Mouse (Mus musculus) left cerebral cortex, postnatal 36 days (tissue): ENCODE measurements at regions not wholly inside any gene's neighbourhood (a gene's known extent, or its start where the extent isn't known, plus 50 kb on each side); places are given as distances from the start of the nearest gene placed in this dataset.

Source experiments
- DNase-seq, 2 experiments: peaks; one replicate each; pipeline ENCODE4 v3.0.0; 2021 to 2022; ENCODE audit warnings: low spot score in 2 of 2, mixed read lengths in 1 of 2
- intact Hi-C: fragments of 180-260 bp; cut with DNase I; formaldehyde crosslinking; loops from one replicate; pipeline ENCODE4 v1.15.1; 2025

DNA sequence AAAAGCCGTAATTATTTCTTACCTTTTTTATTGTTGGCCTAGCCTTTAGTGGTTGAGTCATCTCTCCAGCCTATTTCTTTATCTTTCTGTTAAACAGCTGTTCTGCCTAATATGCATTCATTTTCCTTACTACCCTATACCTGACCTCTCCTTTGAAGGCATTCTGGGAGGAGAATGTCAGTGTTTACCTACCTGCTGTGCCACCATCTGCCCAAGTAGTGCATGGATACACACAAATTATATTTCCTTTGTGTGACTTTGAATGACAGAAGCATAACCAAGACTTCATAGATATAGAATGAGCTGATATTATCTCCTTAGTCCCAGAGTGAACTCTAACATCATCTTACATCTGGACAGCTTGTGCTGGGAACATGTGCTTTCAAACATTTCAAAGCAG, 293.5 kb upstream of the Tom1l1 start:
- intact Hi-C loops = no loop called here
- DNase-seq = no peak

DNA sequence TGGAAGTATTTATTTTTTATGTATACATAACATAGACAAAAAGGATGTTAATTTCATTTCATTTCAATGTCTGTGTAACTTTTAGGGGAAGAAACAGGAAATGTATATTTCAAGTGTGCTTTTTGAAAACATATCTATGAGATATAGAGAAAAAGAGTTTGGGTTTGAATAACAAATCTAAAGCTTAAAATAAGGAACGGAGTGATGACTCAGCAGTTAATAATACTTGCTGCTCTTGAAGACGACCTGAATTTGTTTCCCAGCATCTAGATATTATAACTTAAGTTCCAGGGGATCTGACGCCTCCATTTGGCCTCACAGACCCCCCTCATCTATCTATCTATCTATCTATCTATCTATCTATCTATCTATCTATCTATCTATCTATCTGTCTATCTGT, 290.1 kb upstream of the Tom1l1 start:
- DNase-seq = no peak
- intact Hi-C loops = no loop called here

DNA sequence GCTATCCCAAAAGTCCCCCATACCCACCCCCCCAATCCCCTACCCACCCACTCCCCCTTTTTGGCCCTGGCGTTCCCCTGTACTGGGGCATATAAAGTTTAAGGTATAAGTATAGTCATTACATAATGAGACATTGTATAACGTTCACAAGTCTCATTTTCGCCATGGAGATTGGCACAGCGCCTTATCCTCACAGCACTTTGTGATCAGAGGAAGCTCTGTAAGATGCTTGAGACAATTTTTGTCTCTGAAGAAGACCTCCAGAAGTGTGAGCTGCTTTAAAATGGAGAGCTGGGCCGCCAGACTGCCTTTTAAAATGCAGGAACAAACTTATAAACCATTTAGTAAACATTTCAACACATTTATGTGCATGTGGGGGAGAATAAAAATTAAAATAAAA, 252.9 kb upstream of the Tom1l1 start:
- DNase-seq = peak; percentile 17 to 31
- intact Hi-C loops = no loop called here

DNA sequence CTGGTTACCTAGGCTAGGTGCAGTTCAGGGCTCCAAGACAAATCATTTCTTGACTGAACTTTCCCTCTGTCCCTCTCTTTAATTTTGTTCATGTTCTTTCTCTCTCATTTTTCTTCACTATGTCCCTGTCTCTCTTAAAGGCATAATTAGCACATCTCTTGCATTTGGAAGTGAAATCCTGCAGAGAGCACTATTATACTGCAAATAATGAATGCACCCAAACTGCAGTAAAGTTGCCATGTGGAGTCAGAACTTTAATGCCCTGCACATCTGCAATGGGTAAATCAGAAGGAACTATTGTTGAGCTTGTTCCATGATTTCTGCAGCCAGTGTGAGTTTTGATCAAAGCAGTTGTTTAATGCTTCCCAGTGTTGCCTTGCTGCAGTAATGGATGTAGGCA, 237.6 kb upstream of the Tom1l1 start:
- intact Hi-C loops = no loop called here
- DNase-seq = no peak

DNA sequence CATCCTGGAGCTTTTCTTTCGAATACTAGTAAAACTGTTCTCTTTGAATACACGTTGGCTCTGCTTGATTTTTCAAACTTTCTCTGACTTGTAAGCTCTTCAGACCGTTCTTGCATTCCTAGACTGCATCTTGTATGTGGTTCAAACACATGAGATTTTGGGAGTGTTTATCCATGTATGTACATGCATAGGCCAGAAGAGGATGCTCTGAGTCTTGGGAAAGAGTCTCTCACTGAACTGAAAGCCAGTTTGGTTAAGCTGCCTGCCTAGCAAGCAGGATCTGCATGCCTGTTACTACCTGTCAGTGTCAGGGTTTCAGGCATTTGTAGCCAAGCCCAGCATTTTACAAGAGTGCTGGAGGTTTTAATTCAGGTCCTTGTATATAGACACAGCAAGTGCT, 229.6 kb upstream of the Tom1l1 start:
- no peak for DNase-seq
- intact Hi-C loops = no loop called here

DNA sequence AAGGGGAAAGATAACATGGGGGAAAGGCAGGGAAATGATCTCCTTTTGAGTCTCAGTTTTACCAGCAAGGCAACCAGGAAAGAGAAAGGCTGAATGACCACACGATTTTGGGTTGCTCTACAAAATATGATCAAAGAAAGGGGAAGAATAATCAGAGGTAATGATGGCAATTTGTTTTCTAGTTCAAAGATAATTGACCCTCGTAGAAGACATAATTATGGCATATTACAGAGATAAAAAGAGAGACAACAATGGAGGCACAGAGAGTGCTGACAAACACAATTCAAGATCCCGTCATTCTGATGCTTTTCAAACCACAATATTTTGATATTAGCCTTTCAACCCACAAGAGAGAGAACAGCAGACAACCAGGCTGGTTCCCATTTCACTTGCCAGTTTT, 206.1 kb upstream of the Tom1l1 start:
- DNase-seq = no peak
- intact Hi-C loops = no loop called here

DNA sequence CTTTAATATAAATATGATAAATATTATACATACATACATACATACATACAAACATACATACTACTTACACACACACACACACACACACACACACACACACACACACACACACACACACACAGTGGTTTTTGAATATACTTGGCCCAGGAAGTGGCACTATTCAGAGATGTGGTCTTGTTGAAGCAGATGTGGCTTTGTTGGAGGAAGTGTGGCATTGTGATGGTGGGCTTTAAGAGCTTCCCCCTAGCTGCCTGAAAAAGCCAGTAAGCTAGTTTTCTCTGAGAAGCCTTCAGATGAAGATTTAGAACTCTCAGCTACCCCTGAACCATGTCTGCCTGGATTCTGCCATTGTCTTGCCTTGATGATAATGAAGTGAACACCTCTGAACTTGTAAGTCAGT, 185.0 kb upstream of the Tom1l1 start:
- intact Hi-C loops = no loop called here
- DNase-seq = no peak

DNA sequence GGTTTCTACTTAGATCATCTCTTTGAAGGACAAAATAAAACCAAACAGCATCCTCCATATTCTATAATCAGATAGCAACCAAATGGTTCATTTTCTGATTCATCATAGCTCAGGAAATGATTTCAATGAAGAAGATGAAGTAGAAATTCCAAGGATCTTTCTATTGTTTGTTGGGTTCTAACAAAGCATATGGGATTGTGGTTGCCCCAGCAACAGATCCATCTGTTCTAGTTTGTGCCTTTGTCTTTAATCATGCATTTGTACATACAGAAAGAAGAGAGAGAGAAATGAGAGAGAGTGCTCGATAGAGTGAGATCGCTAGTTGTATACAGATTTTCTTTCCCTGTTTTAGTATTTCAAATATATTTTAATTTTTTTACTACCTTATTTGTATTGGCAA, 183.5 kb upstream of the Tom1l1 start:
- DNase-seq = no peak
- intact Hi-C loops = no loop called here

DNA sequence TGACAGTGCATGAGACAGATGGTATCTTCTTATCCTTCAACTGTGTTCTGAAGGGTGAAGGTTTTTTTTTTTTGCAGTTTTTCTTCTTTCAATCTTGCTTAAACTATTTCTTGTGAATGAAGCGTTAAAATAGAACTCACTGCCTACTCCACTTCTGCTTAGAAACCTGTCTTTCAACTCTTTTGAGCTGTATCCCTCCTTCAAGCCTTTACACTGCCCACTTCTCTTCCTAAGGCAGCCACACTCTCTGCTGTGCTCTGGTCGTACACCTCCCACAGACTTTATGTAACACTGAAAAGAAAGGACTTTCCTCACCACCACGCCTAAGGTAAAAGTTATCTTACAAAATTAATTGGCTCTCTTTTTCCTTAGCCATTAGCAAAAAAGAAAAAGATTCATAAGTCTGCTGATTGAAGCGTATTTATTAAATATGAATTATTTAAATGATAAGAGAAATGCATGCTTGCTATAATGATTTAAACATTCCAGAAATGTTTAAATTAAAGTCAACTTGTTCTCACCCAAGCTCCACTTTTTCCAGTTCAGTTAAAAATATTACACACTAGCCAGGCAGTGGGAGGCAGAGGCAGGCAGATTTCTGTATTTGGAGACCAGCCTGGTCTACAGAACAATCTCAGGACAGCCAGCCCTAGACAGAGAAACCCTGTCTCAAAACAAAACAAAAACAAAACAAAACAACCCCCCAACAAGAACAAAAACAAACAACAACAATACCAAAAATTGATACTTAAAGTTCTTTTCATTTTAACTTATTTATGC, 176.0 kb upstream of the Tom1l1 start:
- DNase-seq = peak in 1 of 2 experiments; percentile 21
- intact Hi-C loops = no loop called here

DNA sequence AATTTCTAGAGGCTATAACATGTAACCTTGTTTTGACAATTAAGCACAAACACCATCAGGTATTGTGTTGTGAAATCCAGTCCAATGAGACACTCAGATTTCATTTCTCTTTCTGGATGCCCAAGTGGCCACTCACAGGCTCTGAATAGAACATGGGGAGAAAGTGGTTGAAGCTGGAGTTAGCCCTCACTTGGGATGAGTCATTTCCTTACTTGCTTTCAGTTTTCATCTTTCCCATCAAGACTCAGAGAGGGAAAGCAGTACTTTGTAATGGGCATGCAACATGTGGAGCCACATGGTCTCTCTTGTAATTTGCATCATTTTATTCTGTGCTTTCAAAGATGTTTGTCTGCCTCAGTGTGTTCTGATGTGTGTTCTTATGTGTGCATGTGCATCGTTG, 167.6 kb upstream of the Tom1l1 start:
- DNase-seq = no peak
- intact Hi-C loops = no loop called here

DNA sequence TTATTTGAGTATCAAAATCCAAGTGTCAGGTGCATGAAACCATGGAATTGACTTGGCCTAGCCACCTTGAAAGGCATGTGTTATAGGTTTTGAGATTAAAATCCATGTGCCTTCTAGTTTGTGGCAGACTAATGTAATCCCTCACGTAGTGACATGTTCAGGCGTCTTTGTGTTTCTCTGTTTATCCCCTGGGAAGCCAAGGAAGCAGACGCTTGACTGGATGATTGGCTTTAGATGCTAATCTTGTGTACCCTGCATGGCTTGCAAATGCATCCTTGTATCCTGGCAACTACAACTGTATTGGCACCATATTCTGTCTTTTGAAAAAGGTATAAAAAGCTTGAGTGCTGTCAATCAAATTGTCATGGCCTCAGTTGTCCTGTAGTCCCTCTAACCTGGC, 167.2 kb upstream of the Tom1l1 start:
- intact Hi-C loops = no loop called here
- DNase-seq = no peak

DNA sequence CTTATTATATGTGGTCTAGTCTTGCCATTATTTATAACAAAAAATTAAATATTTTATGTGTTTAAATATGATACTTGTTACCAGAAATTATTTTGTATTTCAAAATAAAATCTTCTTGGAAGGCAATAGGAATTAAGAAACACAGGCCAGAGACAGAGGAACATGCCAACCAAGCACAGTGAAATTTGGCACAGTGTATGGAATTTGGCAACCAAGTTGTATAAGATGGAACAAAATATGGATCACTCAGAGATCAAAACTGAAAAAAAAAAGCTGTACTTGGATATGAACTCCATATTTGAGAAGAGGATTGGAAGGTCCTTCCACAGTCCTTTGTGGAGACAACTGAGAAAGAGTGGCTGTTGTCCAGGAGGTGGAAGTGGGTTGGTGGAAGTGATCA, 163.1 kb upstream of the Tom1l1 start:
- intact Hi-C loops = no loop called here
- DNase-seq = no peak

DNA sequence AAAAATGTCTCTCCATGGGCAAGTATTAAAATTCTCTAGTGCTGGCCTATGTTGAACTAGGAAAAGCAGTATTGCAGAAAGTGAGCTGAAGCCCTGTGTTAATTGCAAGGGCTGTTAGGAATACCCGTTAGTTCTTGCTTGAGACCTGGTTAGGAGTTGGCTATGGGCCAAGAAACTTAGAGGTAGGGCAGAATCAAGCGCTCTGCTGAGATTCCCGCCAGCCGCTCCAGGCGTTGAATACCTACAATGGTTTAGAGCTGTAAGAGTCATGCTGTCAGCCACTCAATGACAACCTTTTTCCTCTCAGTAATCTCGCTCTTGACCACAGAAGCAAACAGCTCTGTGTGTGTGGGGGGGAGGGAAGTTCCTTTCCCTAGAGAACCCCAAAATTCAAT, 156.8 kb upstream of the Tom1l1 start:
- intact Hi-C loops = no loop called here
- no peak for DNase-seq

DNA sequence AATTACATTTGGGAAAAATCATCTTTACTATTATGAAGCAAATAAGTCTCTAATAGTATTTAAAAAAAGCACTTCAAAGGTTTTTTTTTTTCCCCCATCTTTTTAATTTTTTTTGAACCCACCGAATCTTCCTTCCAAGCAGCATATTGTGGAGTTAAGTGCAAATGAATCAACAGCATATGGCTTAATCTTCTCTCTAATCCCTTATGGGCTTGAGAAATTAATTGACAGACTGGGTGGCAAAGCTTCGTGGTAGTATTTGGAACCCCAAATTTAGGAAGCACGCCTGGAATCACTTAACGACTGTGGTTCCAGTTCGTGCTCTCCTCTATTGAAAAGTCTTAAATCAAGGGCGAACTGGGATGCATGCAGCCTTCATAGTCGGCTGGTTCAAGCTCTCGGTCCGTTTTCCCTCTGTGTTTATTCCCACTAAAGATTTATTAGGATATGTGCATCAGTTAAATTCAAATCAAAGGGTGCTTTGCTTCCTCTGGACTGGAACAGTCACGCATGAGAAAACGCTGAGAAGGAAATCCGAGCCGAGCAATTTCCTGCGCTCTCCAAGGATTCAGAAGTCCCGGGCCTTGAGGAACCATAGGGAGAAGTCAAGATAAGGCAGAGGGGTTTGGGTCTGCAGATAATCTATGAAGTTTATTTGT, 156.2 kb upstream of the Tom1l1 start:
- intact Hi-C loops = no loop called here
- no peak for DNase-seq

DNA sequence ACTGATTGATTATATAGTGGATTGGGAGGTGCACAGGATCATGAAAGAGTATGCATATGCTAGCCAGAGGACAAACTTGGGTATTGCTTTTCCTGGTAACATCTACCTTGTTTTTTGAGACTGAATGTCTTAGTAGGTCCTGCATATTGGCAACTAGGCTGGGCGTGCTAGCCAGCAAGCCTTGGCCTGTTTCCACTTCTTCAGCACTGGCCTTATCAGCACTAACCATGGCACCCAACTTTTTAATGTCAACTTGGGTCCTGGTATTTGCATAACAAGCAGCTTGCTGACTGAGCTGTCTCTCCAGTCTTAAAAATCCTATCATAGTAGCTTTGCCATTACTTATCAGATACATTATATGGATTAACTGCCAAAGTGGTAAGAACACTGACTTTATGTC, 150.0 kb upstream of the Tom1l1 start:
- DNase-seq = no peak
- intact Hi-C loops = no loop called here

DNA sequence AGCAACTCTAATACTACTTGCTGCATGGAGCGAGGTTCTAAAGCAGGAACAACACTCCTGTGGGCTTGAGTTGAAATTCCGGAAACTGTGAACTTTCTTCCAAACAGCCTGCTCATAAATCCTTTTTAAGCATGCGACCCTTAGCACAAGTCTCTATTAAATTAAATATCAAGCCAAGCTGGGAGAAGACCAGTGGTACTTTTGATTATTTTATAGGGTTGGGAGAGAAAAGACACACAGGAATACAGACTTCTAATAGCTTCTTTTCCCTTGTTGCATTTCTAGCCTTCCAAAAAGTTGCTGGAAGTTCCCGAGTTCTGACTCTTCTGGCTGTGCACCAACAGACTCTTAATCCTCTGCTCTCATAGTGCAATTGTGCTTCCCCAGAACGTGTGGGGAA, 136.6 kb upstream of the Tom1l1 start:
- DNase-seq = no peak
- intact Hi-C loops = no loop called here

DNA sequence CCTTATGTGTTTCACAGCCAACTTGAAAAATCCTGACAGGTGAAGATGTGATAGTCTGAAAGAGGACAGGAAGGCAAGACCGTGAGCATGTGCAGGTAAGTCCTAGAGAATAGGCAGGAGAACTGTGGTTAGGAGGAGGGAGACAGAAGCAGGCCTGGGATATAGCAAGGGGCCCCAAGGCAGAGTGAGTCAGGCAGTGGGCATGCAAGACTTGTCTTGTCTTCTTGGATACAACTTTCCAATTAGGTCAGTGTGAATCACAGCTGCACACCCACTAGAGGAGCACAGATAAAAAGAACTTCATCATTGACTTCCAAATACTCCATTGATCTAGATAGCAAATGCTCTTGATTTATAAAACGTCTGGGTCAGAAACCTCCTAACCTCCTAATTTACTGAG, 128.6 kb upstream of the Tom1l1 start:
- intact Hi-C loops = no loop called here
- no peak for DNase-seq

DNA sequence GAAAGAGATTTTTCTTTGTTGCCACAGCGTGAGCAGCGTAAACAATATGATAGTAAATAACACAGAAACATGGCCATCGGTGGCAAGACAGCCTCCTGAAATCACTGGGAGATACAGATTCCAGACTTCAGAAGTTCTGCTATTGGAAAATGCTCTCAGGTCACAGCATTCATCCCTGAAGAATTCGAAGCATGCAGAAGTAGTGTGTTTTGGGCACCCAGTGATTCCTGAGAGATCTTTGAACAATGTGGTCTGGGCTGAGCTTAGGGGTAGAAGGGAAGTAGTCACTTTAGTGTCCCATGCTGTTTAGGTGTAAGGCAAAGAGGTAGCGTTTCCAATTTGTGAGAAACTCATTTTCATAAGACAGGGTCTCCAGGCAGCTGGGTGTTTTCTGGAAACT, 126.3 kb upstream of the Tom1l1 start:
- intact Hi-C loops = no loop called here
- no peak for DNase-seq

DNA sequence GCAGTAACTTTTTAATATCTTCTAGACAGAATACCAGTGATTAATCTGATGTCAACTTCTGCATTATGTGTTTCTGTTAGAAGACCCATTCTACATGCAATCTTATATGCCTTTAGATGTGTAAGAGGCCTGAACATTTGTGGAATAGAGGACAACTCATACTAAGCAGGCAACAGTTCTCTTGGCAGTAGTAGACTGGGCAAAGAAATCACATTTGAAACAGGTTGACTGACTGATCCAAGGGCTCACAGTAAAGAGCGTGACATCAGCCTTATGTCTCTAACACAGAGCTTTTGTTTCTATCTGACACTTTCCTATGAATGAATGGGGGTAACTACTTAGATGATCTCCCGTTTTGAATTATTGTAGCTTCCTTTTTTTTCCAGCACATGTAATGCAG, 124.8 kb upstream of the Tom1l1 start:
- no peak for DNase-seq
- intact Hi-C loops = no loop called here

DNA sequence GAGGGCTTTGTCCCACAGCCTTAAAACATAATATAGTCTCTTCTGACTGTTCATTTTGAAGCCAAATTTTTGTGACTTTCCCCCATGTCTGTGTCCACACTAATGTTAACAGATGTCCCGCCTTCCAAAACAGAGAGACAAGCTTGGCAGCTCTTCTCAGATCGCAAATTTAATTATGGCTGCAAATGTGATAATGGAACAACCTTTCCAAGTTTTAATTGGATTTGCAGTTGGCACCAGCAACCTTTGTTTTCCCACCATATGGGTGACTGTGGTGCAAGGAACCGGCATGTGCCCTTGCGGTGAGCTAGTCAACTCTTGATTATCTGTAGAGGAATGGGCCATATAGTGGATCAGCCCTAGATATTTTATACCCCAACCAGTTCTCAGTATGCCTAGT, 124.4 kb upstream of the Tom1l1 start:
- no peak for DNase-seq
- intact Hi-C loops = no loop called here

DNA sequence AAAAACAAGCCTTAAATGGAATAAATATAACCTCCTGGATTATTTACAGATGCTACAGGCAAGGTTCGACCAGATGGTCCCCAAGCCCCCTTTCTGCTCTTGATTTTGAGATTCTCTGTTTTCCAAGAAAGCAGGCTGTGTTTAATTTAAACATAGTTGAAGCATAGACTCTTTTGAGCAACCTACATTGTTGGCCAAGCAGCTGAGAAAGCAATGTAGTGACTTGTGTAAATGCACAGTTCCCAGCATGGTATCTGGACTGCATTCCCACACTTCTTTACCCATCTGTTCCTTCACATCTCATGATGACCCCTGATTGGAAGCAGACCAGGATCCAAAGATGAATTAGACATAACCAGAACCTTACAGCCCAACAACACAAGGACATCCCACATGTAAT, 120.3 kb upstream of the Tom1l1 start:
- intact Hi-C loops = no loop called here
- no peak for DNase-seq

DNA sequence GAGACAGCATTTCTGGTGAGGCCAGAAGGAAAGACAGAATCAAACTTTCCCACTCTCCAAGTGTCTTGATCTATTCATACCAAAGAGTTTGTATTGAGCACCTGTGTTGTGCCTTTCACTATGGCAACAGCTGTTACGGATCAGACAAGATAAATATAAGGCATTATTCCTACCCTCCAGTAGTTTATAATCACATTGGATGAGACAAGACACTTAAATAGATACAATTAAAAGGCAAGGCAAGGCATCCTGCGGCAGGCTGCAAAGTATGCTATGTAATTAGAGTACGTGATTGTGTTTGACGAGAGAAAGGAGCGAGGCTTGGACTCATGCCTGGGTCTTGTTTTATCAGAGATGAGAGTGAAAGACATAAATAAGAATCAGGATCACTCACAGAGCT, 119.2 kb upstream of the Tom1l1 start:
- DNase-seq = no peak
- intact Hi-C loops = no loop called here
